Mouse (Mus musculus) brain, embryonic 14.5 days (tissue): ENCODE data around the gene Ky. TPM values are rescaled to one million over a fixed set of nuclear protein-coding genes. Genes with fewer than 3 reads are reported as not detected.

Experiments
- DNase-seq: peaks from one replicate; pipeline ENCODE4 v3.0.0-alpha.2; 2011; ENCODE audit warnings: low read depth
- CTCF ChIP-seq: fragments of 200-500 bp; IDR thresholded peaks from 2 replicates; pipeline ENCODE4 v1.5.1; 2012; ENCODE audit warnings: inconsistent platforms, mild to moderate bottlenecking, moderate library complexity, borderline replicate concordance; ENCODE audit not compliant: insufficient read depth, insufficient read length; ENCODE audit errors: extremely low read depth
- POLR2A ChIP-seq: fragments of 200-500 bp; IDR thresholded peaks from 2 replicates; pipeline ENCODE4 v1.6.1; 2012; ENCODE audit warnings: mild to moderate bottlenecking, inconsistent platforms, borderline replicate concordance; ENCODE audit not compliant: poor library complexity, insufficient read depth, insufficient read length, severe bottlenecking; ENCODE audit errors: extremely low read depth
- polyA plus RNA-seq: library from polyadenylated mRNA; depleted of rRNA; stranded (reverse); fragments of >200 nt; gene quantifications from 2 replicates; pipeline ENCODE4 v1.2.3, GENCODE M21; 2012

The Ky gene
- polyA plus RNA-seq, 1 experiment: 1.6 TPM

GRCm38 (mm10) chr9:102508315-102508714, 2.8 kb downstream of the Ky start:
- TF ChIP-seq CTCF (no peak), POLR2A (no peak)
- no peak for DNase-seq

GRCm38 (mm10) chr9:102511423-102511822, 5.9 kb downstream of the Ky start:
- no peak for TF ChIP-seq CTCF
- TF ChIP-seq POLR2A: no peak
- peak; percentile 41 for DNase-seq

GRCm38 (mm10) chr9:102513578-102513977, 8.0 kb downstream of the Ky start:
- TF ChIP-seq POLR2A: no peak
- TF ChIP-seq CTCF: peak; percentile 5; the same call in 1 of the 2 replicates
- DNase-seq: no peak

GRCm38 (mm10) chr9:102518443-102518842, 12.9 kb downstream of the Ky start:
- no peak for DNase-seq
- TF ChIP-seq POLR2A: no peak
- no peak for TF ChIP-seq CTCF

- no peak for DNase-seq
- TF ChIP-seq CTCF (no peak), POLR2A (no peak)
Measured at GRCm38 (mm10) chr9:102521396-102521795, 15.8 kb downstream of the Ky start.

- peak; percentile 55 for DNase-seq
- TF ChIP-seq CTCF (no peak), POLR2A (no peak)
Measured at GRCm38 (mm10) chr9:102528106-102528505, 22.6 kb downstream of the Ky start.

- no peak for DNase-seq
- TF ChIP-seq CTCF: no peak
- TF ChIP-seq POLR2A: no peak
Measured at GRCm38 (mm10) chr9:102528561-102528960, 23.0 kb downstream of the Ky start.

- no peak for DNase-seq
- TF ChIP-seq POLR2A (no peak), CTCF (no peak)
Measured at GRCm38 (mm10) chr9:102529008-102529407, 23.5 kb downstream of the Ky start.

GRCm38 (mm10) chr9:102531051-102531892, 25.7 kb downstream of the Ky start:
- DNase-seq: peak; percentile 32
- TF ChIP-seq CTCF (no peak), POLR2A (no peak)

GRCm38 (mm10) chr9:102536968-102537367, 31.4 kb downstream of the Ky start:
- no peak for DNase-seq

GRCm38 (mm10) chr9:102539699-102540098, 34.1 kb downstream of the Ky start:
- no peak for TF ChIP-seq CTCF
- TF ChIP-seq POLR2A: no peak
- no peak for DNase-seq

More at GRCm38 (mm10) chr9:102536968-102537367, 31.4 kb downstream of the Ky start:
- TF ChIP-seq POLR2A: no peak
- no peak for TF ChIP-seq CTCF

- no peak for DNase-seq
- TF ChIP-seq CTCF (no peak), POLR2A (no peak)
Measured at GRCm38 (mm10) chr9:102541666-102542065, 36.1 kb downstream of the Ky start.
